Mouse (Mus musculus) cortical plate, adult 2 months (tissue): ENCODE measurements around the gene Mrpl37.

Experiments used
- CTCF ChIP-seq: fragments of 200-500 bp; IDR thresholded peaks from 2 replicates; pipeline ENCODE4 v1.5.1; 2011; ENCODE audit warnings: mild to moderate bottlenecking, control low read depth, low read length; ENCODE audit not compliant: insufficient read depth; ENCODE audit errors: extremely low read depth
- POLR2A ChIP-seq: fragments of 200-500 bp; IDR thresholded peaks from 2 replicates; pipeline ENCODE4 v1.6.1; 2011; ENCODE audit warnings: mild to moderate bottlenecking, low read length, control low read depth; ENCODE audit not compliant: insufficient read depth; ENCODE audit errors: extremely low read depth

GRCm38 (mm10) chr4:107091696-107092095 lies 25.0 kb upstream of the Mrpl37 start:
- TF ChIP-seq CTCF: no peak
- TF ChIP-seq POLR2A: no peak
